Mouse (Mus musculus) limb, embryonic 14.5 days (tissue): ENCODE results near the gene Prpf4b. TPM values are rescaled to one million over a fixed set of nuclear protein-coding genes. Genes with fewer than 3 reads are reported as not detected.
"Not testable (repeated sequence)": the region's sequence is repeated elsewhere in the genome, so short reads cannot be mapped to it uniquely, and the experiment has no call there.

ENCODE experiments used
- ATAC-seq: fragments of 200-750 bp; cut with Nextera tagmentation; 2 replicates; pipeline ENCODE4 v1.8.0; 2017; ENCODE audit warnings: low read depth, moderate number of reproducible peaks, moderate TSS enrichment; ENCODE audit not compliant: low FRiP score
- DNase-seq: peaks from one replicate; pipeline ENCODE4 v3.0.0-alpha.2; 2015; ENCODE audit warnings: low spot score
- H3K27ac ChIP-seq: fragments of 300-500 bp; sonication (generic); replicated peaks from 2 replicates; pipeline ENCODE4 v1.5.1; 2014; ENCODE audit warnings: low read depth, mild to moderate bottlenecking, low read length, moderate library complexity, mixed read lengths
- H3K27me3 ChIP-seq: fragments of 300-500 bp; sonication (generic); 2 replicates; pipeline ENCODE4 v1.6.1; 2014; ENCODE audit warnings: low read length, mixed read lengths; ENCODE audit not compliant: control insufficient read depth, insufficient read depth
- H3K36me3 ChIP-seq: fragments of 300-500 bp; sonication (generic); 2 replicates; pipeline ENCODE4 v1.6.1; 2014; ENCODE audit warnings: mild to moderate bottlenecking, low read length, moderate library complexity, mixed read lengths; ENCODE audit not compliant: control insufficient read depth, insufficient read depth
- H3K4me1 ChIP-seq: fragments of 300-500 bp; sonication (generic); 2 replicates; pipeline ENCODE4 v1.6.1; 2014; ENCODE audit warnings: antibody characterized with exemption, low read length, mixed read lengths; ENCODE audit not compliant: control insufficient read depth, insufficient read depth
- H3K4me2 ChIP-seq: fragments of 300-500 bp; sonication (generic); replicated peaks from 2 replicates; pipeline ENCODE4 v1.6.1; 2014; ENCODE audit warnings: low read depth, mild to moderate bottlenecking, low read length, moderate library complexity; ENCODE audit not compliant: severe bottlenecking
- H3K4me3 ChIP-seq: fragments of 300-500 bp; sonication (generic); replicated peaks from 2 replicates; pipeline ENCODE4 v1.5.1; 2014; ENCODE audit warnings: low read length
- H3K9ac ChIP-seq: fragments of 300-500 bp; sonication (generic); 2 replicates; pipeline ENCODE4 v1.6.1; 2014; ENCODE audit warnings: mild to moderate bottlenecking, low read depth, low read length, moderate library complexity; ENCODE audit not compliant: severe bottlenecking
- H3K9me3 ChIP-seq: fragments of 300-500 bp; sonication (generic); 2 replicates; pipeline ENCODE4 v1.6.1; 2016; ENCODE audit warnings: low read length; ENCODE audit not compliant: control insufficient read depth
- POLR2A ChIP-seq: fragments of 200-500 bp; IDR thresholded peaks from 2 replicates; pipeline ENCODE4 v1.8.0; 2012; ENCODE audit warnings: inconsistent platforms, mild to moderate bottlenecking, moderate library complexity, borderline replicate concordance; ENCODE audit not compliant: insufficient read depth, insufficient read length; ENCODE audit errors: extremely low read depth
- WGBS: fragments of 180-500 bp; shearing (Covaris S2); extraction: QIAGEN DNeasy Blood & Tissue Kit; methylation state at CpG from one replicate; pipeline ENCODE4 v1.1.7; 2014; 5-methylcytosine and 5-hydroxymethylcytosine counted together
- polyA plus RNA-seq, 2 experiments: library from polyadenylated mRNA; depleted of rRNA in 1 of 2; stranded (reverse) in 1 of 2; unstranded in 1 of 2; fragments of >200 nt; fragmentation: Nextera tagmentation in 1 of 2; extraction: Ambion mirVana in 1 of 2; gene quantifications; 2 replicates each; pipeline versions ENCODE4 v1.2.1 to v1.2.3; 2012 to 2014

Gene Prpf4b
- polyA plus RNA-seq, 2 experiments = 81.1 to 155 TPM

GRCm38 (mm10) chr13:34914614-34915013, 39.5 kb downstream of the Prpf4b start:
- ATAC-seq (no peak), DNase-seq (no peak)
- no peaks in the 10 kb centered on the region for H3K36me3 ChIP-seq
- H3K27me3 ChIP-seq = no peaks in the 10 kb centered on the region
- TF ChIP-seq POLR2A = no peak
- no peak overlapping the region for H3K9ac ChIP-seq
- no peak overlapping the region for H3K4me3 ChIP-seq
- no peaks in the 10 kb centered on the region for H3K4me1 ChIP-seq
- H3K27ac ChIP-seq = no peak overlapping the region
- no peaks in the 10 kb centered on the region for H3K9me3 ChIP-seq
- H3K4me2 ChIP-seq = no peak overlapping the region
- WGBS = 87% methylated on average over 9 of the region's 9 CpGs

DNA sequence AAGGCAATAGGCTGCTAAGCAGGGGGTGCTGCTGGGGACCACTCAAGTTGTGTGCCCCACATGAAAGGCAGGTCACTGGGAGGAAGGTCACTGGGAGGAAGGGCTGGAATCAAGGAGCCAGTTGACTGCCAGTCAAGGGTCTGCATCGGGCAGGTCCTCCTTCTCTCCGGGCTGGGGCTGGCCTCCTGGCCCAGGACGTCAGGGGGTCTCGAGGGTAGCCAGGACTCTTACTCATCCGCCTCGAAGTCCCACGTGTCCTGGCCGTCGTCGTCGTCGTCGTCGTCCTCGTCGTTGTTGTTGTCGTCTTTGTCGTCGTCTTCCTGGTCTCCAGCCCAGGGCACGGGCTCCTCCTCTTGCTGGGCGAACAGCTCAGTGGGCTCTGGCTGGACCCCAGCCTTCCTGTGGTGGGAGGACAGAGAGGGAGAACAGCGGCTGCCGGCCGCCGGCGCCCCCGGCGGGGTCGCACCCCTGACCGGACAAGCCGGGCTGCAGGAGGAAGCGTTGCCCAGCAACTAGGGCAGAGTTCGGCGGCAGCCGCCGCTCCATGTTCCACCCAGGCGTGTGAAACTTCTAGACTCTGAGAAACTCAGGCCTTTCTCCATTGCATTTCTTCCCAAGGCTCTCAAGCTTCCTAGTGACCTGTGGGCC, 41.5 kb downstream of the Prpf4b start:
- no peak for ATAC-seq

GRCm38 (mm10) chr13:34924210-34924609, 49.1 kb downstream of the Prpf4b start, which contains the start of the genes Fam217a and 4933417A18Rik:
Gene Fam217a, minus strand, starts transcription at chr13:34924310.
Gene 4933417A18Rik, plus strand, starts transcription at chr13:34924409.
- no peak for ATAC-seq
- Histone ChIP-seq H3K9me3 (no peaks in the 10 kb centered on the region), H3K27ac (no peak within 1 kb of the TSS), H3K4me2 (no peak within 1 kb of the TSS), H3K4me1 (no peaks in the 10 kb centered on the region), H3K27me3 (no peaks in the 10 kb centered on the region), H3K4me3 (no peak within 1 kb of the TSS), H3K9ac (no peak within 1 kb of the TSS), H3K36me3 (no peaks in the 10 kb centered on the region)
- no peak for TF ChIP-seq POLR2A
- 81% methylated on average over 4 of the region's 4 CpGs for WGBS
- DNase-seq = no peak

More for the DNA sequence above, 41.5 kb downstream of the Prpf4b start:
- TF ChIP-seq POLR2A = no peak
- Histone ChIP-seq H3K9me3 (no peaks in the 10 kb centered on the region), H3K27ac (no peak overlapping the region), H3K4me3 (peak overlapping the region; percentile 22), H3K4me2 (peak overlapping the region; percentile 42), H3K36me3 (no peaks in the 10 kb centered on the region), H3K4me1 (no peaks in the 10 kb centered on the region), H3K9ac (no peak overlapping the region), H3K27me3 (no peaks in the 10 kb centered on the region)
- no peak for DNase-seq
- 52% methylated on average over 37 of the region's 37 CpGs for WGBS

DNA sequence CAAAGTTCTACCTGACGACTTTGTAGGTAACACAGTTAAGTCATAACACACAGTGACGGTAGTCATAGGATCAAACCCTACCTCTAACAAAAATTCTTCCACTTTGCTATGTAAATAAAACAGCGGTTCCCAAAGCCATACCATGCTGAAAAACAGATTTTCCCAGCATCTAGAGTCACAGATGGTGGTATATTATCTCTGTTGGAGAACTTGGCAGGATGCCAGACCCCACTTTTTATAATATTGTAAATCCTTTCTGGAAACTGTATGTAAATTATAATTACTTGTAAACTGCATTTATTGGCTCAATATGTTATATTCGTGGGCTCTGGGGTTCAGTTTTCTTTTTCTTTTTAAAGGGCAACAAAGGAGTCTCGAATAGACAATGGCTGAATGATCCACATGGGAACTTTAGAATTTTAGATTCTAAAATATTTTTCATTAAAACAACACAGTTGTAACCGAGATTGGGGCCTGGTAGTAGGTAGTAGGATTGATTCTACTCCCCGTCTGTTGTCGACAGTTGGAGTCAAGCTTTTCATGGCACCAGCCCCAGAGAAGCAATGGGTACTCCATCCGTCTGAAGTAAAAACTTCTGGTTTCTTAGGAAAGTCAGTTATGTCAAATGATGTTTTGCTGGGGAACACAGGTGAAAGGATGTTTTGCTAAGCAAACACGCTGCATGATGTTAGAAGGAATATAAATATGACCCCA, 60.0 kb downstream of the Prpf4b start:
- DNase-seq = peak; percentile 44
- WGBS = 43% methylated on average over 10 of the region's 10 CpGs

DNA sequence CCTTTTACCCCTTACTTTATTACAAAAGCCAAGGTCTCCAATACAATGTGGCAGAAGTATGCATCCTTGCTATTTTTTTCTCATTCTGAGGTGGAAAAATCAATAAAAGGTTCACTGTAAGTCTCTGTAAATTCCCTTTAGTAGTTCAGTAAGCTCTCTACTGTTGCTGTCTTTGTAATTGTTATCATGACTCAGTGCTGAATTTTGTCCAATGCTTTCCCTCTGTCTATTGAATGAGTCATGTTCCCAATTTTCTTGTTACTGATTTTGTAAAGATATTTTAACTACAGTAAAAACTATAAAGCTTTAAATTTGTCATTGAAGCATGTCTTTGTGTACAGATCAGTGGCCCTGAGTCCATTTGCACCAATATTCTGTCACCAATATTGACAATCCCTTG, 67.3 kb downstream of the Prpf4b start:
- Histone ChIP-seq H3K4me1 (no peaks in the 10 kb centered on the region), H3K36me3 (no peaks in the 10 kb centered on the region), H3K4me2 (no peak overlapping the region), H3K27me3 (no peaks in the 10 kb centered on the region), H3K9ac (no peak overlapping the region), H3K4me3 (no peak overlapping the region), H3K9me3 (no peaks in the 10 kb centered on the region), H3K27ac (no peak overlapping the region)
- TF ChIP-seq POLR2A = no peak
- no peak for ATAC-seq
- no peak for DNase-seq

More for the DNA sequence above, 60.0 kb downstream of the Prpf4b start:
- Histone ChIP-seq H3K4me3 (no peak overlapping the region), H3K9ac (no peak overlapping the region), H3K36me3 (no peaks in the 10 kb centered on the region), H3K4me1 (no peaks in the 10 kb centered on the region), H3K4me2 (no peak overlapping the region), H3K27me3 (no peaks in the 10 kb centered on the region), H3K27ac (no peak overlapping the region), H3K9me3 (no peaks in the 10 kb centered on the region)
- ATAC-seq = no peak; the same call in 1 of the 2 replicates
- no peak for TF ChIP-seq POLR2A

- H3K9ac ChIP-seq, DNase-seq, H3K27ac ChIP-seq, H3K4me1 ChIP-seq, H3K9me3 ChIP-seq, ATAC-seq, H3K4me2 ChIP-seq, H3K27me3 ChIP-seq, H3K4me3 ChIP-seq, H3K36me3 ChIP-seq: not testable (repeated sequence)
- 88% methylated on average over 2 of the region's 2 CpGs for WGBS
Measured at GRCm38 (mm10) chr13:34951437-34951836, 76.3 kb downstream of the Prpf4b start.
